Mouse (Mus musculus) testis, adult 2 months (tissue): ENCODE measurements around the gene Slc38a6.

Experiments used
- CTCF ChIP-seq: fragments of 200-500 bp; IDR thresholded peaks from 2 replicates; pipeline ENCODE4 v1.5.1; 2012; ENCODE audit warnings: low read depth, mild to moderate bottlenecking, inconsistent platforms, low read length, moderate library complexity; ENCODE audit not compliant: control insufficient read depth, insufficient read depth, insufficient replicate concordance
- POLR2A ChIP-seq: fragments of 200-500 bp; IDR thresholded peaks from 2 replicates; pipeline ENCODE4 v1.6.1; 2012; ENCODE audit warnings: low read depth, mild to moderate bottlenecking, inconsistent platforms, low read length, moderate library complexity; ENCODE audit not compliant: control insufficient read depth

DNA sequence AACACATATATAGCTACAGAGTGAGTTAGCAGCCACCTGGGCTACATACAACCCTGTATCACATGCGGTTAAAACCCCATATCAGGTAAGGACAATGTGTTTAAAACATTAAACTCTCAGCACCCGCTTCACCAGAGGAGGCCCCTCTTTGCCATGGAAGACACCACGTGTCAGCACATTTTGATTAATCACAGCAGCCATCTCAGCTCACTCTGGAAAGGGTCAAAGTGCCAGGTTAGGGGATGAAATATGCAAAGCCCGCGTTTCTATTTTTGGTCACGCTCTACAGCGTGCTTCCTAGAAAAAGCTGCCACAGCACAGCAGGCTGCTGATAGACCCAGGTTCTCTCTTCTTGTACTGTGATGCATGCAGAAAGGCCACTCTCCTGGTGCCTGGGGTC, 94.9 kb downstream of the Slc38a6 start:
- TF ChIP-seq CTCF (no peak), POLR2A (no peak)
